Mouse (Mus musculus): Measurements from ENCODE around the gene Trir. TPM values are rescaled to one million over a fixed set of nuclear protein-coding genes. Genes with fewer than 3 reads are reported as not detected.

Gene Trir
- polyA plus RNA-seq, 1 experiment from 2014 or later: 152 TPM

GRCm38 (mm10) chr8:84984294-84985048, 42.2 kb upstream of the Trir start:
- ChIA-PET POLR2A (interaction anchor here (1.0 to 10.0 kb wide), 2 partner anchors 8 to 17 kb away, joined by 3 to 225 read pairs; partner anchors contain the start of gene Junb), CTCF (interaction anchor here (2.8 kb wide), 1 partner anchor 9 kb away, joined by 24 read pairs; no protein-coding TSS in a partner anchor)
- in situ Hi-C loops (cut with MboI; ENCODE audit: low pct_unique_long_range_greater_than_20kb): loop anchor here (10.0 kb wide), 2 partner anchors 320 to 780 kb away; partner anchors contain the start of gene Ier2
- DNase-seq (ENCODE audit: low read depth, low spot score): no peak
- no peak for TF ChIP-seq CTCF (IDR thresholded peaks at IDR 0.05)
- no peaks in the 10 kb centered on the region for H3K27me3 ChIP-seq
- no peak for ATAC-seq

- DNase-seq (ENCODE audit: low read depth, low spot score): no peak
- in situ Hi-C loops (cut with MboI; ENCODE audit: low pct_unique_long_range_greater_than_20kb): loop anchor here (10.0 kb wide), 2 partner anchors 320 to 780 kb away; partner anchors contain the start of gene Ier2
- ChIA-PET POLR2A (interaction anchor here (1.0 to 10.0 kb wide), 2 partner anchors 8 to 18 kb away, joined by 3 to 225 read pairs; partner anchors contain the start of gene Junb), CTCF (interaction anchor here (2.8 kb wide), 1 partner anchor 9 kb away, joined by 24 read pairs; no protein-coding TSS in a partner anchor)
- no peak for ATAC-seq
- no peak for TF ChIP-seq CTCF (IDR thresholded peaks at IDR 0.05)
- no peaks in the 10 kb centered on the region for H3K27me3 ChIP-seq
Observed at GRCm38 (mm10) chr8:84985049-84985683, 41.5 kb upstream of the Trir start.

GRCm38 (mm10) chr8:84985684-84986378, 40.8 kb upstream of the Trir start:
- peak; percentile 11 for ATAC-seq
- POLR2A ChIA-PET: interaction anchor here (1.0 to 10.0 kb wide), 2 partner anchors 9 to 18 kb away, joined by 3 to 225 read pairs; partner anchors contain the start of gene Junb
- DNase-seq (ENCODE audit: low read depth, low spot score): no peak
- CTCF ChIA-PET: interaction anchor here (2.8 to 8.7 kb wide), 2 partner anchors 10 to 11 kb away, joined by 24 to 351 read pairs; partner anchors contain the start of genes Gm49661, Junb, Prdx2 and Rnaseh2a
- no peaks in the 10 kb centered on the region for H3K27me3 ChIP-seq
- in situ Hi-C loops (cut with MboI; ENCODE audit: low pct_unique_long_range_greater_than_20kb): loop anchor here (10.0 kb wide), 2 partner anchors 321 to 781 kb away; partner anchors contain the start of gene Ier2
- TF ChIP-seq CTCF (IDR thresholded peaks at IDR 0.05): no peak

GRCm38 (mm10) chr8:84986379-84986945, 40.2 kb upstream of the Trir start:
- no peak for DNase-seq (ENCODE audit: low read depth, low spot score)
- CTCF ChIA-PET: interaction anchor here (8.7 kb wide), 1 partner anchor 11 kb away, joined by 351 read pairs; the partner anchor contains the start of genes Gm49661, Junb, Prdx2 and Rnaseh2a
- no peaks in the 10 kb centered on the region for H3K27me3 ChIP-seq
- no peak for ATAC-seq
- TF ChIP-seq CTCF (IDR thresholded peaks at IDR 0.05): no peak
- POLR2A ChIA-PET: interaction anchor here (10.0 kb wide), 1 partner anchor 10 kb away, joined by 225 read pairs; the partner anchor contains the start of gene Junb
- in situ Hi-C loops (cut with MboI; ENCODE audit: low pct_unique_long_range_greater_than_20kb): loop anchor here (10.0 kb wide), 2 partner anchors 322 to 782 kb away; partner anchors contain the start of gene Ier2

- in situ Hi-C loops (cut with MboI; ENCODE audit: low pct_unique_long_range_greater_than_20kb): loop anchor here (10.0 kb wide), 2 partner anchors 323 to 783 kb away; partner anchors contain the start of gene Ier2
- no peak for TF ChIP-seq CTCF (IDR thresholded peaks at IDR 0.05)
- ChIA-PET CTCF (interaction anchor here (8.7 kb wide), 1 partner anchor 12 kb away, joined by 351 read pairs; the partner anchor contains the start of genes Gm49661, Junb, Prdx2 and Rnaseh2a), POLR2A (interaction anchor here (1.1 to 10.0 kb wide), 2 partner anchors 10 to 17 kb away, joined by 5 to 225 read pairs; partner anchors contain the start of genes Junb and Rnaseh2a)
- H3K27me3 ChIP-seq: no peaks in the 10 kb centered on the region
- ATAC-seq (no peak), DNase-seq (ENCODE audit: low read depth, low spot score) (no peak)
Observed at GRCm38 (mm10) chr8:84987388-84987787, 39.2 kb upstream of the Trir start.

- ChIA-PET POLR2A (interaction anchor here (1.1 to 10.0 kb wide), 2 partner anchors 11 to 18 kb away, joined by 5 to 225 read pairs; partner anchors contain the start of genes Junb and Rnaseh2a), CTCF (interaction anchor here (0.9 to 8.7 kb wide), 2 partner anchors 10 to 13 kb away, joined by 3 to 351 read pairs; partner anchors contain the start of genes Gm49661, Junb, Prdx2 and Rnaseh2a)
- ATAC-seq: no peak
- no peaks in the 10 kb centered on the region for H3K27me3 ChIP-seq
- in situ Hi-C loops (cut with MboI; ENCODE audit: low pct_unique_long_range_greater_than_20kb): loop anchor here (10.0 kb wide), 2 partner anchors 323 to 783 kb away; partner anchors contain the start of gene Ier2
- no peak for TF ChIP-seq CTCF (IDR thresholded peaks at IDR 0.05)
- no peak for DNase-seq (ENCODE audit: low read depth, low spot score)
Observed at GRCm38 (mm10) chr8:84987903-84988302, 38.7 kb upstream of the Trir start.

- peak; percentile 19 for ATAC-seq
- no peak for DNase-seq (ENCODE audit: low read depth, low spot score)
- no peak for TF ChIP-seq CTCF (IDR thresholded peaks at IDR 0.05)
- in situ Hi-C loops (cut with MboI; ENCODE audit: low pct_unique_long_range_greater_than_20kb): loop anchor here (10.0 kb wide), 2 partner anchors 325 to 785 kb away; partner anchors contain the start of gene Ier2
- no peaks in the 10 kb centered on the region for H3K27me3 ChIP-seq
- ChIA-PET CTCF (interaction anchor here (0.8 to 8.7 kb wide), 11 partner anchors 9 to 94 kb away, joined by 3 to 351 read pairs (median 3); partner anchors contain the start of genes Dnase2a, Gm49661, Junb and Man2b1), POLR2A (interaction anchor here (0.6 to 10.0 kb wide), 6 partner anchors 12 to 48 kb away, joined by 3 to 225 read pairs (median 7); partner anchors contain the start of genes Junb, Prdx2, Rnaseh2a and Tnpo2)
Observed at GRCm38 (mm10) chr8:84989311-84989731, 37.3 kb upstream of the Trir start.

GRCm38 (mm10) chr8:84989810-84990209, 36.8 kb upstream of the Trir start:
- CTCF ChIA-PET: interaction anchor here (0.7 to 8.7 kb wide), 13 partner anchors 9 to 93 kb away, joined by 3 to 351 read pairs (median 3); partner anchors contain the start of genes Dnase2a, Gm49661, Junb and Man2b1
- POLR2A ChIA-PET: interaction anchor here (0.6 to 10.0 kb wide), 6 partner anchors 13 to 80 kb away, joined by 3 to 225 read pairs (median 5); partner anchors contain the start of genes Junb, Prdx2, Rnaseh2a and Tnpo2
- H3K27me3 ChIP-seq: no peaks in the 10 kb centered on the region

More at GRCm38 (mm10) chr8:84989810-84990209, 36.8 kb upstream of the Trir start:
- no peak for DNase-seq (ENCODE audit: low read depth, low spot score)
- peak; percentile 58 for ATAC-seq
- TF ChIP-seq CTCF (IDR thresholded peaks at IDR 0.05): no peak
- in situ Hi-C loops (cut with MboI; ENCODE audit: low pct_unique_long_range_greater_than_20kb): loop anchor here (10.0 kb wide), 2 partner anchors 325 to 785 kb away; partner anchors contain the start of gene Ier2
